Mouse (Mus musculus): ENCODE measurements around the gene Cd28.

Cd28 gene

GRCm38 (mm10) chr1:60716567-60716966, at the start of gene Cd28:
Gene Cd28, plus strand, starts transcription at chr1:60716800.
- DNase-seq: peak; percentile 96

- peak; percentile 98 for DNase-seq
These were observed 48.6 kb upstream of the Cd28 start for GRCm38 (mm10) chr1:60667873-60668616.

GRCm38 (mm10) chr1:60669048-60669447, 47.6 kb upstream of the Cd28 start:
- peak; percentile 96 for DNase-seq

GRCm38 (mm10) chr1:60669664-60670063, 46.9 kb upstream of the Cd28 start:
- DNase-seq: peak; percentile 82

GRCm38 (mm10) chr1:60670172-60670571, 46.4 kb upstream of the Cd28 start:
- DNase-seq: peak; percentile 70

GRCm38 (mm10) chr1:60683766-60684165, 32.8 kb upstream of the Cd28 start:
- peak; percentile 62 for DNase-seq

- DNase-seq: peak; percentile 43
These were observed 20.3 kb upstream of the Cd28 start for GRCm38 (mm10) chr1:60696115-60696895.

- DNase-seq: peak; percentile 93
These were observed 14.0 kb upstream of the Cd28 start for GRCm38 (mm10) chr1:60702641-60703040.

GRCm38 (mm10) chr1:60713238-60713637, 3.4 kb upstream of the Cd28 start:
- DNase-seq: peak; percentile 21

- DNase-seq: peak; percentile 98
These were observed 876 bp upstream of the Cd28 start for GRCm38 (mm10) chr1:60715651-60716196.

GRCm38 (mm10) chr1:60718580-60718979, 2.0 kb downstream of the Cd28 start:
- peak; percentile 93 for DNase-seq

- no peak for DNase-seq
These were observed 7.0 kb downstream of the Cd28 start for GRCm38 (mm10) chr1:60723555-60723954.

GRCm38 (mm10) chr1:60731940-60732339, 15.3 kb downstream of the Cd28 start:
- peak; percentile 94 for DNase-seq

GRCm38 (mm10) chr1:60735072-60735907, 18.7 kb downstream of the Cd28 start:
- peak; percentile 98 for DNase-seq

- DNase-seq: peak; percentile 72
These were observed 19.3 kb downstream of the Cd28 start for GRCm38 (mm10) chr1:60735908-60736280.

- DNase-seq: no peak
These were observed 27.7 kb downstream of the Cd28 start for GRCm38 (mm10) chr1:60744266-60744665.

GRCm38 (mm10) chr1:60745664-60746063, 29.1 kb downstream of the Cd28 start:
- DNase-seq: peak; percentile 89

GRCm38 (mm10) chr1:60746153-60746552, 29.6 kb downstream of the Cd28 start:
- DNase-seq: peak; percentile 91

GRCm38 (mm10) chr1:60746856-60747255, 30.3 kb downstream of the Cd28 start:
- DNase-seq: no peak

- DNase-seq: no peak
These were observed 31.7 kb downstream of the Cd28 start for GRCm38 (mm10) chr1:60748286-60748685.

- DNase-seq: no peak
These were observed 32.3 kb downstream of the Cd28 start for GRCm38 (mm10) chr1:60748936-60749335.

GRCm38 (mm10) chr1:60749346-60749840, 32.8 kb downstream of the Cd28 start:
- DNase-seq: no peak

Measured in heart, adult 11 months (tissue).